Mouse (Mus musculus): Measurements from ENCODE around the gene Zfp652. TPM values are rescaled to one million over a fixed set of nuclear protein-coding genes. Genes with fewer than 3 reads are reported as not detected.
A peak's percentile ranks its signal among the peaks of the same experiment; 100 is the strongest.

Zfp652 gene
- total and polyA plus RNA-seq, 3 experiments = 57.0 to 261 (median 180) TPM

- no peaks in the 10 kb centered on the region for H3K9me3 ChIP-seq (replicated peaks)
- peaks cover 35% of the 10 kb centered on the region for H3K36me3 ChIP-seq (replicated peaks)
- no peak for ATAC-seq (ENCODE audit: extremely low read depth, insufficient number of reproducible peaks, low FRiP score, poor library complexity, severe bottlenecking)
- peaks cover 53% of the 10 kb centered on the region for H3K4me1 ChIP-seq (ENCODE audit: insufficient read depth, low read depth, low read length)
- TF ChIP-seq TAL1 (conservative IDR thresholded peaks at IDR 0.05; ENCODE audit: low read depth, low read length) (no peak), POLR2AphosphoS5 (IDR thresholded peaks at IDR 0.05; ENCODE audit: insufficient replicate concordance, low read depth, low read length) (no peak), GATA2 (IDR thresholded peaks at IDR 0.05; ENCODE audit: borderline replicate concordance, low read depth, low read length) (no peak), GATA1 (IDR thresholded peaks at IDR 0.05; ENCODE audit: borderline replicate concordance, low read length) (no peak), CTCF (IDR thresholded peaks at IDR 0.05; ENCODE audit: low read depth, low read length) (no peak)
- DNase-seq (ENCODE audit: low spot score) = no peak
- H3K27me3 ChIP-seq (ENCODE audit: insufficient read depth, low read length) = no peaks in the 10 kb centered on the region
- H3K4me3 ChIP-seq (ENCODE audit: low read depth, low read length) = peak overlapping the region; percentile 98
These were observed 3.7 kb downstream of the Zfp652 start for GRCm38 (mm10) chr11:95716136-95716535.

GRCm38 (mm10) chr11:95719356-95719755 lies 6.9 kb downstream of the Zfp652 start:
- no peak for DNase-seq (ENCODE audit: low spot score)
- Histone ChIP-seq H3K27me3 (ENCODE audit: insufficient read depth, low read length) (no peaks in the 10 kb centered on the region), H3K9me3 (replicated peaks) (no peaks in the 10 kb centered on the region), H3K36me3 (replicated peaks) (peaks cover 49% of the 10 kb centered on the region), H3K4me3 (ENCODE audit: low read depth, low read length) (no peak overlapping the region), H3K4me1 (ENCODE audit: insufficient read depth, low read depth, low read length) (peaks cover 49% of the 10 kb centered on the region)
- no peak for ATAC-seq (ENCODE audit: extremely low read depth, insufficient number of reproducible peaks, low FRiP score, poor library complexity, severe bottlenecking)
- TF ChIP-seq TAL1 (conservative IDR thresholded peaks at IDR 0.05; ENCODE audit: low read depth, low read length) = no peak

- peaks cover 50% of the 10 kb centered on the region for H3K4me1 ChIP-seq (ENCODE audit: insufficient read depth, low read depth, low read length)
- H3K36me3 ChIP-seq (replicated peaks) = peaks cover 59% of the 10 kb centered on the region
- DNase-seq (ENCODE audit: low spot score) (no peak), ATAC-seq (ENCODE audit: extremely low read depth, insufficient number of reproducible peaks, low FRiP score, poor library complexity, severe bottlenecking) (no peak)
- no peak within 1 kb of the TSS for H3K4me3 ChIP-seq (ENCODE audit: low read depth, low read length)
- H3K27me3 ChIP-seq (ENCODE audit: insufficient read depth, low read length) = no peaks in the 10 kb centered on the region
- H3K9me3 ChIP-seq (replicated peaks) = no peaks in the 10 kb centered on the region
- no peak for TF ChIP-seq CTCF (IDR thresholded peaks at IDR 0.05; ENCODE audit: low read depth, low read length)
- no peak for TF ChIP-seq GATA2 (IDR thresholded peaks at IDR 0.05; ENCODE audit: borderline replicate concordance, low read depth, low read length)
- TF ChIP-seq TAL1 (conservative IDR thresholded peaks at IDR 0.05; ENCODE audit: low read depth, low read length) = no peak
- no peak for TF ChIP-seq GATA1 (IDR thresholded peaks at IDR 0.05; ENCODE audit: borderline replicate concordance, low read length)
- TF ChIP-seq POLR2AphosphoS5 (IDR thresholded peaks at IDR 0.05; ENCODE audit: insufficient replicate concordance, low read depth, low read length) = no peak
These were observed 10.8 kb downstream of the Zfp652 start, which contains the start of gene B130006D01Rik for GRCm38 (mm10) chr11:95723287-95723686. Gene B130006D01Rik (plus strand): TSS chr11:95723587.

GRCm38 (mm10) chr11:95724466-95724865 lies 12.0 kb downstream of the Zfp652 start:
- Histone ChIP-seq H3K27me3 (ENCODE audit: insufficient read depth, low read length) (no peaks in the 10 kb centered on the region), H3K9me3 (replicated peaks) (no peaks in the 10 kb centered on the region), H3K36me3 (replicated peaks) (peaks cover 54% of the 10 kb centered on the region), H3K4me3 (ENCODE audit: low read depth, low read length) (no peak overlapping the region), H3K4me1 (ENCODE audit: insufficient read depth, low read depth, low read length) (peaks cover 49% of the 10 kb centered on the region)
- DNase-seq (ENCODE audit: low spot score) = no peak
- TF ChIP-seq TAL1 (conservative IDR thresholded peaks at IDR 0.05; ENCODE audit: low read depth, low read length) (no peak), POLR2AphosphoS5 (IDR thresholded peaks at IDR 0.05; ENCODE audit: insufficient replicate concordance, low read depth, low read length) (no peak), GATA2 (IDR thresholded peaks at IDR 0.05; ENCODE audit: borderline replicate concordance, low read depth, low read length) (no peak), CTCF (IDR thresholded peaks at IDR 0.05; ENCODE audit: low read depth, low read length) (no peak), GATA1 (IDR thresholded peaks at IDR 0.05; ENCODE audit: borderline replicate concordance, low read length) (no peak)
- no peak for ATAC-seq (ENCODE audit: extremely low read depth, insufficient number of reproducible peaks, low FRiP score, poor library complexity, severe bottlenecking)

GRCm38 (mm10) chr11:95726156-95726555 lies 13.7 kb downstream of the Zfp652 start:
- peaks cover 61% of the 10 kb centered on the region for H3K4me1 ChIP-seq (ENCODE audit: insufficient read depth, low read depth, low read length)
- no peaks in the 10 kb centered on the region for H3K9me3 ChIP-seq (replicated peaks)
- no peak for ATAC-seq (ENCODE audit: extremely low read depth, insufficient number of reproducible peaks, low FRiP score, poor library complexity, severe bottlenecking)
- no peak for TF ChIP-seq GATA1 (IDR thresholded peaks at IDR 0.05; ENCODE audit: borderline replicate concordance, low read length)
- TF ChIP-seq TAL1 (conservative IDR thresholded peaks at IDR 0.05; ENCODE audit: low read depth, low read length) = no peak
- no peak for TF ChIP-seq GATA2 (IDR thresholded peaks at IDR 0.05; ENCODE audit: borderline replicate concordance, low read depth, low read length)
- no peak for TF ChIP-seq CTCF (IDR thresholded peaks at IDR 0.05; ENCODE audit: low read depth, low read length)
- TF ChIP-seq POLR2AphosphoS5 (IDR thresholded peaks at IDR 0.05; ENCODE audit: insufficient replicate concordance, low read depth, low read length) = no peak
- H3K27me3 ChIP-seq (ENCODE audit: insufficient read depth, low read length) = no peaks in the 10 kb centered on the region
- DNase-seq (ENCODE audit: low spot score) = no peak
- peaks cover 53% of the 10 kb centered on the region for H3K36me3 ChIP-seq (replicated peaks)
- H3K4me3 ChIP-seq (ENCODE audit: low read depth, low read length) = peak overlapping the region; percentile 6; the same call in 1 of the 2 replicates

GRCm38 (mm10) chr11:95727947-95728346 lies 15.5 kb downstream of the Zfp652 start:
- DNase-seq (ENCODE audit: low spot score) = no peak
- Histone ChIP-seq H3K27me3 (ENCODE audit: insufficient read depth, low read length) (no peaks in the 10 kb centered on the region), H3K4me3 (ENCODE audit: low read depth, low read length) (no peak overlapping the region; the same call in 1 of the 2 replicates), H3K9me3 (replicated peaks) (no peaks in the 10 kb centered on the region), H3K4me1 (ENCODE audit: insufficient read depth, low read depth, low read length) (peaks cover 68% of the 10 kb centered on the region), H3K36me3 (replicated peaks) (peaks cover 51% of the 10 kb centered on the region)
- TF ChIP-seq CTCF (IDR thresholded peaks at IDR 0.05; ENCODE audit: low read depth, low read length) = no peak
- TF ChIP-seq TAL1 (conservative IDR thresholded peaks at IDR 0.05; ENCODE audit: low read depth, low read length) = no peak
- TF ChIP-seq POLR2AphosphoS5 (IDR thresholded peaks at IDR 0.05; ENCODE audit: insufficient replicate concordance, low read depth, low read length) = no peak
- TF ChIP-seq GATA2 (IDR thresholded peaks at IDR 0.05; ENCODE audit: borderline replicate concordance, low read depth, low read length) = no peak
- no peak for TF ChIP-seq GATA1 (IDR thresholded peaks at IDR 0.05; ENCODE audit: borderline replicate concordance, low read length)
- no peak for ATAC-seq (ENCODE audit: extremely low read depth, insufficient number of reproducible peaks, low FRiP score, poor library complexity, severe bottlenecking)

Data from G1E (cell line).